Mouse (Mus musculus) Muller cell, postnatal 12 days (primary cell): ENCODE results near the gene Hmgn1.
"Not testable (repeated sequence)": the region's sequence is repeated elsewhere in the genome, so short reads cannot be mapped to it uniquely, and the experiment has no call there.

Experiments
- DNase-seq: peaks from one replicate; pipeline ENCODE4 v3.0.0-alpha.2; 2015; ENCODE audit errors: inconsistent ontology term

Gene Hmgn1

GRCm38 (mm10) chr16:96126684-96127171 is 801 bp downstream of the Hmgn1 start:
- peak; percentile 64 for DNase-seq

- DNase-seq = no peak
Measured at GRCm38 (mm10) chr16:96120022-96120623, 7.4 kb downstream of the Hmgn1 start.

DNA sequence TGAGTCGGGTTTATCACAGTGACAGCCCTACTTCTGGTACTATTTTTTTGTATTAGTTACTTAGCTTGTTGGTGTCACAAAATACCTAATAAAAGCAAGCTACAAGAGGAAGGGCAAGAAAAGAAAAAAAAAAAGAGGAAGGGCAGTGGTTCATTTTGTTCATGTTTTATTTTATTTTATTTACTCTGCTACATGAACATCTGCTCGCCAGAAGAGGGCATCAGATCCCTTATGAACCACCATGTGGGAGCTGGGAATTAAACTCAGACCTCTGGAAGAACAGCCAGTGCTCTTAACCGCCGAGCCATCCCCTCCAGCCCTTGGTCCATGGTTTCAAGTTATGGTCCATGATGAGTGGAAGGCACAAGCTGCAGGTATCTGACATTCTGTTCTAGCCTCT is 12.8 kb downstream of the Hmgn1 start:
- no peak for DNase-seq

- DNase-seq = no peak
Measured at GRCm38 (mm10) chr16:96112769-96113168, 14.8 kb downstream of the Hmgn1 start.

DNA sequence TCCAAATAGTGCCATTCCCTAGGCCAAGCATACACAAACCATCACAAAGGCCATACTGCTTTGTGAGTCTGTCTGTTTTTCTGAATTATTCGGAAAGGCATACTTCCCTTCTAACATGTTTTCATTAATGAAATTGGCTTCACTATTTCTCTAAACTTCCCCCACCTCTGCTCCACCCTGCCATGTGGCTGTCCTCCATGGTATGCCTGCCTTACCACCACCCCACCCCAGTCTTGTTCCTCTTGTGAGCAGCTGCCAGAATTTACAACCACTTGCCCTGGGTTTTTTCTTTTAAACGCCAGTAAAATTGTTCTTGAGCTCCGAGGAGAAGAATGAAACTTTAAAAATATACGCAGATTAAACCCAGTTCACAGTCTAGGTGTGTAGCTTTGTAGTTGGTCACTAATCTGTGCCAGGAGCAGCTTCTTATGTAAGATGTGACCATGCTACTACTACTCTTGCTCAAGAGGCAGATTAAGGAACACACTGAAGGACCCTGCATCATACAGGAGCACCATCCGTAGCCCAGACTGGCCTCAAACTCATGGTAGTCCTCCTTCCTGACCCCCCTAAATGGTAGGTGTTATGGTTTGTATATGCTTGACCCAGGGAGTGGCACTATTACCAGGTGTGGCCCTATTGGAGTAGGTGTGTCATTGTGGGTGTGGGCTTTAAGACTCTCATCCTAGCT is 16.7 kb downstream of the Hmgn1 start:
- no peak for DNase-seq

DNA sequence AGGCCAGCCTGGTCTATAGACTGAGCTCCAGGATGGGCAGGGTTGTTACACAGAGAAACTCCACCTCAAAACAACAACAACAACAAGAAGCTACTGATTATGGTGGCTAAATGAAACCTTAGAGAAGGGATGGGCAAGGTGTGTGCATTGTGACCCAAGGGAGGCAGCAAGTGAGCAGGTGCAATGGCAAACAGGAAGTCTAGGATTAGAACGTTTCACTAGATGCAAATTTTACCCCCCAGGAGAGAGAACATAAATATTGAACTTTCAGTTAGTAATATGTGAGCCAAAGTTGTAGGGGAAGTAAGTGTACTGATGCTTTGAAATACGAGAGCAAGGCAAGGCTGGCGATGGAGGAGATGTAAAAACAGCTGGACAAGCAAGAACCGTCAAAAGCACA is 17.9 kb downstream of the Hmgn1 start:
- DNase-seq = no peak

GRCm38 (mm10) chr16:96103036-96103435 is 24.5 kb downstream of the Hmgn1 start:
- no peak for DNase-seq

GRCm38 (mm10) chr16:96097811-96098210 is 29.7 kb downstream of the Hmgn1 start:
- DNase-seq = not testable (repeated sequence)

DNA sequence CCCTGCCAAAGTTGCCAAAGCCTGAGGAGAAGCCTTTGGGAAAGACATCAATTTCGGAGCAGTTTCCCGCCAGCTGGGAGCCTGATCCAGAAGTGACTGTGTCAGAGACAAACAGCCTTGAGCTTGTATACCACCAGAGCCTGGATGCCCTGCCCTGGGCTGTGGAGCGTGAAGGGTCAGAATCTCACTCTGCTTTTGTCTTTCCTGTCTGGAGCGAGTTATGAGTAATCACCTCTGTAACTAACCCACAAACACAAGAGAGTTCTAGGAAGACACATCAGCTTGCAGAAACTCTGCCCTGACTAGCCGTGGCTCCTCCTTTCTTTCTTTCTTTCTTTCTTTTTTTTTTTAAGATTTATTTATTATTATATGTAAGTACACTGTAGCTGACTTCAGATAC is 31.6 kb downstream of the Hmgn1 start:
- peak; percentile 51 for DNase-seq

DNA sequence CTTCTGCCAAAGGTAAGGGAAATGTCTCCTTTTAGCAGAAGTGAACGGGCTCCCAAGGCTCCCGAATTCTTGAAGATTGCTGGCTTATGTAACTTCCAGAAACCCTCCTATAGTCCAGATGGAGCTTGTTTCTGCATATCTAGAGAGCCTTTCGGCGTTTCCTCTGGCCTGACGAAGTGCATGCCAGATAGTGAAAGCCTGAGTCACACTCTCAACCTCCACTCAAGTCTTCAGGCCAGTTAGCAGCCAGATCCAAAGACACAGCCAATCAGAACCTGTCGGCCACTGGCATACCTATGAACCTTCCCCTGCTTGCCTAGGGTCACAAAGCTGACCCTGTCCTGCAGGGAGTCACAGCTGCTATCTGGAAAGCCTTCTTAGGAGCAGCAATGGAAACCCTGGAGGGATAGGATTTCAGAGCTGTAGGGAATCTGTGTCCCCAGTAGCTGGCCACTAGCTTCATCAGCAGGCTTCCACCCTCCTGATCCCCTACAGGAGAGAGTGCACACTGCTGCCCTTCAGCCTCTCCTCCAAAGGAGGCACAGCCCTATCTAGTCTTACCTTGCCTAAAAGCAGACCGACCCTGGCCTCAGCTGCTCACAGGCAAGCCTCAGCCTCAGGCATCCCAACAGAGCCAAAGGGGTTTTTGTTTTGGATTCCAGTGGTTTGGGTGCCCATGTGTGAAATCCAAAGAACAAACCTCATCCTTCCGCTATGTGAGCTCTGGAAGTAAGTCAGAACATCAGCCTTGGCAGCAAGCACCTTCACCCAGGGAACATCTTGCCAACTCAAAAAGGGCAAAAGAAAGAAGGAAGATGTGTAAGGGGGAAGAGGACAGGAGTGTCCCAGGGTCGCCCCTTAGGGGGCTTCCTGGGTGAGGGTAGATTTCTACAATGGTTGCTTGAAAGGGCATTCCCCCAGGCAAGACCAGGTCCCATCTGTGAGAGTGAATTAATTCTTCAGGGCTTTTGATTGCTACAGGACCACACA is 35.7 kb downstream of the Hmgn1 start:
- peak; percentile 87 for DNase-seq

DNA sequence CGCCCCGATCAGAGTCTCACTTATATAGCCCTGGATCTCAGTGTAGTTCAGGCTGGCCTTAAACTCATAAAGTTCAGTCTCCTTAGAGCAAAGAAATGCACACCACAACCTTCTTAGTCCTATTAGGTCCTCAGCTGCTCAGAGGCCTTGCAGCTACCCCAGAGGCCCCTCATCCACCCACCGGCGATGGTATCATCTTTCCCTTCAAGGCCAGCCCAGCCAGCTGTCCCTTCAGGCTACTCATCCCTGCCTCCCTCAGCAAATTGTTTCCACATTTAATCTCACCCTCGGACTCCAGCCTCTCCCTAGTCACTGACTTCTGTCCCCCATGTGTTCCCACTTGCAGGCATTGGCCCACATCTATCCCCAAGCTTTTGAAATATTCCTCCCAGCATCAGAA is 39.4 kb downstream of the Hmgn1 start:
- no peak for DNase-seq

GRCm38 (mm10) chr16:96087436-96087835 is 40.1 kb downstream of the Hmgn1 start:
- no peak for DNase-seq

- DNase-seq = no peak
Measured at GRCm38 (mm10) chr16:96087001-96087400, 40.5 kb downstream of the Hmgn1 start.

DNA sequence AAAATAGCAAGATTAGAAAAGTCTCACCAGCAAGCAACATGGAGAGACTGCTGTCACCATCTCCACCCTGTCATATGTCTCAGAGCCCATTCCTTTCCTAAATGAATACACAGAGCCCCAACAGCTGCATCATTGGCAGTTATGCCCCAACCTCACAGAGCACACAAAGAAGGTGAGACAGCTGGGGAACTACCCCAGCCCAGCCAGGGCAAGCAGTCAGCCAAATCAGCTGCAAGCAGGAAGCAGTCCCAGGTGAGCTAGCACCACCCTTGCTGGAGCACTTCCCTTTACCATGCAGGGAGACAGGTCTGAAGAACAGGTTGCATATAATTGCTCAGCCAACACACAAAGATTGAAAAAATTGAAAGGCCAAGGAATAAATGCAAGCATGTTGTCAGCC is 41.9 kb downstream of the Hmgn1 start:
- DNase-seq = no peak

- DNase-seq = no peak
Measured at GRCm38 (mm10) chr16:96083179-96083646, 44.3 kb downstream of the Hmgn1 start.

GRCm38 (mm10) chr16:96082301-96083178 is 45.0 kb downstream of the Hmgn1 start, which contains the start of gene Brwd1:
Gene Brwd1, minus strand, starts transcription at chr16:96082526.
- DNase-seq = peak; percentile 97

DNA sequence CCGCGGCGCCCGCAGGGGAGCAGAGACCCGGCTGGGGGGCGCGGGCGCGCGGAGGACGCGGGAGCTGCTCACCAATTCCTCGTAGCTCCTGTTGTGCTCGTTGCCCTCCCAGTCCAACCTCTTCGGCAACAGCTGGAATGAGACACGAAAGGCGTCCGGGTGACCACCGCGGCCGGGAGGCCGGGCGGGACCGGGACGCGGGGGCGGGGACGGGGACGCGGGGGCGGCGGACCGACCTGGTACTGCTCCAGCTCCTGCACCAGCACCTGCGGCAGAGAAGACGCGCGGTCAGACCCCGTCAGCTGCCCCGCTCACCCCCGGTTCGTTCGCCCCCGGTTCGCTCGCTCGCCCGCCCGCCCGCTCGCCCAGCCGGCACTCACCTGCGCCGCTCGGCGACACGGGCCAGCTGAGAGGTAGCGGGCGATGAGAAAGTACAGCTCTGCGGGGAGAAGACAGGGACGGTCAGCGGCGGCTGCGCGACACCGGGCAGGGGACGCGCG is 45.7 kb downstream of the Hmgn1 start:
- peak; percentile 67 for DNase-seq

GRCm38 (mm10) chr16:96081331-96081730 is 46.2 kb downstream of the Hmgn1 start:
- peak; percentile 93 for DNase-seq

- DNase-seq = no peak
Measured at GRCm38 (mm10) chr16:96080524-96080923, 47.0 kb downstream of the Hmgn1 start.
